Mouse (Mus musculus) spleen, adult 2 months (tissue): ENCODE measurements around the gene Rsph14.

Experiments
- CTCF ChIP-seq: fragments of 200-500 bp; IDR thresholded peaks from 2 replicates; pipeline ENCODE4 v1.5.1; 2011; ENCODE audit warnings: mild to moderate bottlenecking, inconsistent platforms; ENCODE audit not compliant: insufficient read depth, insufficient read length, insufficient replicate concordance; ENCODE audit errors: extremely low read depth
- POLR2A ChIP-seq: fragments of 200-500 bp; IDR thresholded peaks from 2 replicates; pipeline ENCODE4 v1.6.1; 2011; ENCODE audit warnings: low read depth, low read length, inconsistent platforms

GRCm38 (mm10) chr10:74924274-74924673 is 108.1 kb downstream of the Rsph14 start:
- TF ChIP-seq CTCF (no peak), POLR2A (no peak)
